Mouse (Mus musculus) hindbrain, postnatal 0 days (tissue): ENCODE data around the gene Fam184a. TPM values are rescaled to one million over a fixed set of nuclear protein-coding genes. Genes with fewer than 3 reads are reported as not detected.

ENCODE experiments used
- ATAC-seq: fragments of 200-750 bp; cut with Nextera tagmentation; 2 replicates; pipeline ENCODE4 v1.8.0; 2017; ENCODE audit warnings: mild to moderate bottlenecking, moderate TSS enrichment, moderate library complexity
- DNase-seq: peaks from one replicate; pipeline ENCODE4 v3.0.0-alpha.2; 2015; ENCODE audit warnings: low spot score
- H3K27ac ChIP-seq: fragments of 300-500 bp; sonication (generic); 2 replicates; pipeline ENCODE4 v1.5.1; 2014; ENCODE audit warnings: mild to moderate bottlenecking
- H3K27me3 ChIP-seq: fragments of 300-500 bp; sonication (generic); 2 replicates; pipeline ENCODE4 v1.6.1; 2014; ENCODE audit warnings: low read length, mixed read lengths; ENCODE audit not compliant: insufficient read depth
- H3K36me3 ChIP-seq: fragments of 300-500 bp; sonication (generic); 2 replicates; pipeline ENCODE4 v1.6.1; 2014; ENCODE audit warnings: low read length, mixed read lengths; ENCODE audit not compliant: insufficient read depth
- H3K4me1 ChIP-seq: fragments of 300-500 bp; sonication (generic); 2 replicates; pipeline ENCODE4 v1.6.1; 2014; ENCODE audit warnings: antibody characterized with exemption, low read length, mixed read lengths; ENCODE audit not compliant: insufficient read depth
- H3K4me2 ChIP-seq: fragments of 300-500 bp; sonication (generic); 2 replicates; pipeline ENCODE4 v1.6.1; 2014; ENCODE audit warnings: low read depth, mild to moderate bottlenecking, low read length, moderate library complexity, mixed read lengths
- H3K4me3 ChIP-seq: fragments of 300-500 bp; sonication (generic); 2 replicates; pipeline ENCODE4 v1.5.1; 2014; ENCODE audit warnings: low read length
- H3K9ac ChIP-seq: fragments of 300-500 bp; sonication (generic); replicated peaks from 2 replicates; pipeline ENCODE4 v1.6.1; 2014; ENCODE audit warnings: mild to moderate bottlenecking, low read length, moderate library complexity, mixed read lengths
- H3K9me3 ChIP-seq: fragments of 300-500 bp; sonication (generic); 2 replicates; pipeline ENCODE4 v1.6.1; 2016; ENCODE audit warnings: low read length, mixed read lengths
- CTCF ChIP-seq: IDR thresholded peaks from 2 replicates; pipeline ENCODE4 v1.5.1; 2016; ENCODE audit warnings: antibody characterized with exemption, control low read depth, low read depth
- WGBS: fragments of 180-500 bp; shearing (Covaris S2); extraction: QIAGEN DNeasy Blood & Tissue Kit; methylation state at CpG from one replicate; pipeline ENCODE4 v1.1.7; 2014; 5-methylcytosine and 5-hydroxymethylcytosine counted together
- polyA plus RNA-seq: library from polyadenylated mRNA; unstranded; fragments of >200 nt; fragmentation: Nextera tagmentation; extraction: Ambion mirVana; gene quantifications from 2 replicates; pipeline ENCODE4 v1.2.1, GENCODE M21; 2015
- total RNA-seq: library from RNA; depleted of rRNA; stranded (reverse); fragments of >200 nt; gene quantifications from 2 replicates; pipeline ENCODE4 v1.2.3, GENCODE M21; 2014; rRNA removed

Fam184a gene
- total and polyA plus RNA-seq, 2 experiments from 2014 or later: 15.2 to 23.4 TPM

GRCm38 (mm10) chr10:53598821-53599220 is 152.1 kb downstream of the Fam184a start:
- Histone ChIP-seq H3K36me3 (no peaks in the 10 kb centered on the region), H3K9me3 (no peaks in the 10 kb centered on the region), H3K4me1 (peaks cover 10% of the 10 kb centered on the region; the same call in 1 of the 2 replicates), H3K27me3 (no peaks in the 10 kb centered on the region), H3K9ac (no peak overlapping the region), H3K27ac (no peak overlapping the region), H3K4me3 (peak overlapping the region; percentile 65; the same call in 1 of the 2 replicates), H3K4me2 (peak overlapping the region; percentile 77)
- no peak for ATAC-seq
- TF ChIP-seq CTCF: peak; percentile 31
- peak; percentile 24 for DNase-seq
- 54% methylated on average over 5 of the region's 5 CpGs for WGBS

GRCm38 (mm10) chr10:53597121-53597881 is 153.6 kb downstream of the Fam184a start:
- Histone ChIP-seq H3K27me3 (no peaks in the 10 kb centered on the region), H3K36me3 (no peaks in the 10 kb centered on the region), H3K4me1 (peaks cover 10% of the 10 kb centered on the region; the same call in 1 of the 2 replicates), H3K27ac (peak overlapping the region; percentile 93), H3K9ac (peak overlapping the region; percentile 76), H3K4me3 (peak overlapping the region; percentile 65), H3K4me2 (peak overlapping the region; percentile 77), H3K9me3 (no peaks in the 10 kb centered on the region)
- DNase-seq: peak; percentile 61
- WGBS: under 1% methylated on average over 89 of the region's 99 CpGs
- no peak for TF ChIP-seq CTCF
- ATAC-seq: peak; percentile 16

GRCm38 (mm10) chr10:53596677-53597120 is 154.2 kb downstream of the Fam184a start, which contains the start of gene Asf1a:
Gene Asf1a, plus strand, starts transcription at chr10:53596757.
- no peaks in the 10 kb centered on the region for H3K9me3 ChIP-seq
- H3K27me3 ChIP-seq: no peaks in the 10 kb centered on the region
- H3K36me3 ChIP-seq: no peaks in the 10 kb centered on the region
- peak; percentile 98 for DNase-seq
- peak; percentile 97 for ATAC-seq
- peak; percentile 74 for TF ChIP-seq CTCF
- H3K27ac ChIP-seq: peak within 1 kb of the TSS; percentile 93
- whole genome bisulfite sequencing: under 1% methylated on average over 49 of the region's 52 CpGs
- peak within 1 kb of the TSS; percentile 76 for H3K9ac ChIP-seq
- H3K4me3 ChIP-seq: peak within 1 kb of the TSS; percentile 65
- peaks cover 10% of the 10 kb centered on the region; the same call in 1 of the 2 replicates for H3K4me1 ChIP-seq
- H3K4me2 ChIP-seq: peak within 1 kb of the TSS; percentile 77

GRCm38 (mm10) chr10:53595744-53596676 is 154.9 kb downstream of the Fam184a start:
- 8% methylated on average over 27 of the region's 27 CpGs for WGBS
- Histone ChIP-seq H3K4me3 (peak overlapping the region; percentile 65), H3K9me3 (no peaks in the 10 kb centered on the region), H3K27me3 (no peaks in the 10 kb centered on the region), H3K4me2 (peak overlapping the region; percentile 77), H3K9ac (peak overlapping the region; percentile 76), H3K27ac (peak overlapping the region; percentile 93), H3K36me3 (no peaks in the 10 kb centered on the region), H3K4me1 (peaks cover 10% of the 10 kb centered on the region; the same call in 1 of the 2 replicates)
- no peak for TF ChIP-seq CTCF
- ATAC-seq (no peak), DNase-seq (peak; percentile 2)

DNA sequence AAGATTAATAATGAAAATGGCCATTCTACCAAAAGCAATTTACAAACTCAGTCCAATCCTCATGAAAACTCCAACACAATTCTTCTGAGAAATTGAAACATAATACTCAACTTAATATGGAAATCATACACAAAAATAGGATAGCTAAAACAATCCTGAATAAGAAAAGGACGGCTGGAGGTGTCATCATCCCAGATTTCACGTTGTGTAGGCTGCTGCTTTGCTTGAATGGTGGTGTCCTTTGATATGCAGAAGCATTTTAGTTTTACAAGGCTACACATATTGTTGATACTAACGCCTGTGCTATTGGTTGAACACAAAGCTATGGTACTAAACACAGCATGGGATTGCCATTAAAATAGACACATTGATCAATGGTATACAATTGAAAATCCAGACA is 165.1 kb downstream of the Fam184a start:
- DNase-seq (no peak), ATAC-seq (no peak)
- WGBS: 57% methylated on average over 3 of the region's 3 CpGs
- no peak overlapping the region for H3K4me3 ChIP-seq
- H3K27me3 ChIP-seq: no peaks in the 10 kb centered on the region
- H3K27ac ChIP-seq: no peak overlapping the region
- no peaks in the 10 kb centered on the region for H3K9me3 ChIP-seq
- no peak for TF ChIP-seq CTCF
- no peak overlapping the region for H3K9ac ChIP-seq
- H3K36me3 ChIP-seq: no peaks in the 10 kb centered on the region
- H3K4me1 ChIP-seq: 0 out of 2 replicates have a peak, but pooled peaks cover under 1% of the 10 kb centered on the region
- no peak overlapping the region for H3K4me2 ChIP-seq

Other genes starting within 250 kb of the Fam184a start
- 25.2 and 25.6 TPM in 2 replicates for gene Asf1a, start 154.4 kb downstream of the Fam184a start, total RNA-seq
- gene Asf1a, start 154.4 kb downstream of the Fam184a start, polyA plus RNA-seq: 67.2 and 68.4 TPM in 2 replicates
- gene Mcm9, start 120.7 kb downstream of the Fam184a start, total RNA-seq: 7.3 and 7.7 TPM in 2 replicates
- 8.0 and 8.8 TPM in 2 replicates for gene Mcm9, start 120.7 kb downstream of the Fam184a start, polyA plus RNA-seq